Mouse (Mus musculus): ENCODE measurements at regions not wholly inside any gene's neighbourhood (a gene's known extent, or its start where the extent isn't known, plus 50 kb on each side); places are given as distances from the start of the nearest gene placed in this dataset.

GRCm38 (mm10) chr1:149674166-149674565 lies 286.9 kb downstream of the Pla2g4a start:
- no peak overlapping the region for H3K27ac ChIP-seq (ENCODE audit: low read depth)
- no peak for TF ChIP-seq CTCF (IDR thresholded peaks at IDR 0.05; ENCODE audit: low read depth)
- TF ChIP-seq EP300 (IDR thresholded peaks at IDR 0.05; ENCODE audit: low read depth), result no peak

GRCm38 (mm10) chr1:149672571-149672970 lies 288.5 kb downstream of the Pla2g4a start:
- Histone ChIP-seq H3K9ac (replicated peaks; ENCODE audit: low read depth, low read length) (no peak overlapping the region), H3K4me3 (ENCODE audit: low read depth, low read length) (no peak overlapping the region), H3K27ac (ENCODE audit: low read depth) (no peak overlapping the region), H3K9me3 (replicated peaks; ENCODE audit: control insufficient read depth, low read length) (no peaks in the 10 kb centered on the region), H3K4me2 (ENCODE audit: low read depth, low read length) (no peak overlapping the region), H3K36me3 (replicated peaks; ENCODE audit: control insufficient read depth, insufficient read depth, low read length) (no peaks in the 10 kb centered on the region), H3K27me3 (ENCODE audit: control insufficient read depth, insufficient read depth, low read length) (no peaks in the 10 kb centered on the region), H3K4me1 (ENCODE audit: control insufficient read depth, insufficient read depth) (no peaks in the 10 kb centered on the region)
- no peak for ATAC-seq (ENCODE audit: insufficient read depth, low read depth)
- WGBS, result 82% methylated on average over 4 of the region's 4 CpGs
- no peak for DNase-seq (ENCODE audit: low spot score)
- TF ChIP-seq EP300 (IDR thresholded peaks at IDR 0.05; ENCODE audit: low read depth) (no peak), CTCF (IDR thresholded peaks at IDR 0.05; ENCODE audit: low read depth) (no peak)

More at GRCm38 (mm10) chr1:149674166-149674565, 286.9 kb downstream of the Pla2g4a start:
- no peaks in the 10 kb centered on the region for H3K9me3 ChIP-seq (replicated peaks; ENCODE audit: control insufficient read depth, low read length)
- H3K27me3 ChIP-seq (ENCODE audit: control insufficient read depth, insufficient read depth, low read length), result no peaks in the 10 kb centered on the region
- no peaks in the 10 kb centered on the region for H3K4me1 ChIP-seq (ENCODE audit: control insufficient read depth, insufficient read depth)
- WGBS, result 83% methylated on average over 1 of the region's 1 CpGs
- ATAC-seq (ENCODE audit: insufficient read depth, low read depth), result no peak
- no peak overlapping the region for H3K9ac ChIP-seq (replicated peaks; ENCODE audit: low read depth, low read length)
- H3K36me3 ChIP-seq (replicated peaks; ENCODE audit: control insufficient read depth, insufficient read depth, low read length), result no peaks in the 10 kb centered on the region
- H3K4me2 ChIP-seq (ENCODE audit: low read depth, low read length), result no peak overlapping the region
- no peak overlapping the region for H3K4me3 ChIP-seq (ENCODE audit: low read depth, low read length)
- DNase-seq (ENCODE audit: low spot score), result no peak

- Histone ChIP-seq H3K4me2 (ENCODE audit: low read depth, low read length) (no peak overlapping the region), H3K27ac (ENCODE audit: low read depth) (no peak overlapping the region), H3K9ac (replicated peaks; ENCODE audit: low read depth, low read length) (no peak overlapping the region), H3K4me3 (ENCODE audit: low read depth, low read length) (no peak overlapping the region), H3K4me1 (ENCODE audit: control insufficient read depth, insufficient read depth) (no peaks in the 10 kb centered on the region), H3K27me3 (ENCODE audit: control insufficient read depth, insufficient read depth, low read length) (no peaks in the 10 kb centered on the region), H3K36me3 (replicated peaks; ENCODE audit: control insufficient read depth, insufficient read depth, low read length) (no peaks in the 10 kb centered on the region), H3K9me3 (replicated peaks; ENCODE audit: control insufficient read depth, low read length) (no peaks in the 10 kb centered on the region)
- TF ChIP-seq EP300 (IDR thresholded peaks at IDR 0.05; ENCODE audit: low read depth) (no peak), CTCF (IDR thresholded peaks at IDR 0.05; ENCODE audit: low read depth) (no peak)
- DNase-seq (ENCODE audit: low spot score), result no peak
- 68% methylated on average over 2 of the region's 2 CpGs for WGBS
- no peak for ATAC-seq (ENCODE audit: insufficient read depth, low read depth)
Observed at GRCm38 (mm10) chr1:149672117-149672516, 289.0 kb downstream of the Pla2g4a start.

GRCm38 (mm10) chr1:149671091-149671490 lies 290.0 kb downstream of the Pla2g4a start:
- H3K36me3 ChIP-seq (replicated peaks; ENCODE audit: control insufficient read depth, insufficient read depth, low read length), result no peaks in the 10 kb centered on the region
- TF ChIP-seq CTCF (IDR thresholded peaks at IDR 0.05; ENCODE audit: low read depth) (no peak), EP300 (IDR thresholded peaks at IDR 0.05; ENCODE audit: low read depth) (no peak)

More at GRCm38 (mm10) chr1:149671091-149671490, 290.0 kb downstream of the Pla2g4a start:
- H3K4me1 ChIP-seq (ENCODE audit: control insufficient read depth, insufficient read depth), result no peaks in the 10 kb centered on the region
- DNase-seq (ENCODE audit: low spot score), result no peak
- 62% methylated on average over 3 of the region's 3 CpGs for WGBS
- no peak overlapping the region for H3K27ac ChIP-seq (ENCODE audit: low read depth)
- H3K9ac ChIP-seq (replicated peaks; ENCODE audit: low read depth, low read length), result no peak overlapping the region
- no peaks in the 10 kb centered on the region for H3K9me3 ChIP-seq (replicated peaks; ENCODE audit: control insufficient read depth, low read length)
- no peak overlapping the region for H3K4me3 ChIP-seq (ENCODE audit: low read depth, low read length)
- no peak for ATAC-seq (ENCODE audit: insufficient read depth, low read depth)
- H3K4me2 ChIP-seq (ENCODE audit: low read depth, low read length), result no peak overlapping the region
- no peaks in the 10 kb centered on the region for H3K27me3 ChIP-seq (ENCODE audit: control insufficient read depth, insufficient read depth, low read length)

Data from heart, postnatal 0 days (tissue).